Mouse (Mus musculus) spleen, adult 2 months (tissue): ENCODE measurements around the gene Trim13.

Experiments used
- CTCF ChIP-seq: fragments of 200-500 bp; IDR thresholded peaks from 2 replicates; pipeline ENCODE4 v1.5.1; 2011; ENCODE audit warnings: mild to moderate bottlenecking, inconsistent platforms; ENCODE audit not compliant: insufficient read depth, insufficient read length, insufficient replicate concordance; ENCODE audit errors: extremely low read depth
- POLR2A ChIP-seq: fragments of 200-500 bp; IDR thresholded peaks from 2 replicates; pipeline ENCODE4 v1.6.1; 2011; ENCODE audit warnings: low read depth, low read length, inconsistent platforms

DNA sequence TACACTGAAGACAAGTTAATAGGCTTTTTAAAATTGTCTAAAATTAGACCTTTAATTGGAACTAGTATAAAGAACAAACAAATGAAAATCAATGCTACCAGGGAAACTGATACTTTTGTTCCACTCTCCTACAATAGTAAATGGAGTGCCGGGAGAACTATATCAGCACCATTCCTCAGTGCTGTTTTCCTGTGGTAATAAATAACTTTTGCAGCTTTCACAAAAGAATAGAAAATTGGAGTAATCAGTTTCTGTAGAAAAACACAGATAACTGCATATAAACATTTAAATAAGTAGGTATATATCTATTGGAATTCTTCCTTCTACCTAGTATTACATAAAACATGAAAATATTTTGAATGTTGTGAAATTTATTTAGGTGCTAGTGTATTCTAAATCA lies 47.5 kb downstream of the Trim13 start:
- no peak for TF ChIP-seq CTCF
- no peak for TF ChIP-seq POLR2A
